Mouse (Mus musculus) liver, embryonic 12.5 days (tissue): Measurements from ENCODE around the gene Spdye4a. TPM values are rescaled to one million over a fixed set of nuclear protein-coding genes. Genes with fewer than 3 reads are reported as not detected.

Experiments used
- ATAC-seq: fragments of 200-750 bp; cut with Nextera tagmentation; 2 replicates; pipeline ENCODE4 v1.8.0; 2017; ENCODE audit warnings: moderate number of reproducible peaks, mild to moderate bottlenecking, moderate library complexity
- H3K27ac ChIP-seq: fragments of 300-500 bp; sonication (generic); 2 replicates; pipeline ENCODE4 v1.5.1; 2016; ENCODE audit warnings: mild to moderate bottlenecking
- H3K27me3 ChIP-seq: fragments of 300-500 bp; sonication (generic); replicated peaks from 2 replicates; pipeline ENCODE4 v1.6.1; 2016; ENCODE audit warnings: mild to moderate bottlenecking, moderate library complexity
- H3K36me3 ChIP-seq: fragments of 300-500 bp; sonication (generic); 2 replicates; pipeline ENCODE4 v1.6.1; 2016; ENCODE audit warnings: mild to moderate bottlenecking, moderate library complexity
- H3K4me1 ChIP-seq: fragments of 300-500 bp; sonication (generic); 2 replicates; pipeline ENCODE4 v1.6.1; 2016
- H3K4me2 ChIP-seq: fragments of 300-500 bp; sonication (generic); 2 replicates; pipeline ENCODE4 v1.6.1; 2016; ENCODE audit warnings: mild to moderate bottlenecking, moderate library complexity
- H3K4me3 ChIP-seq: fragments of 300-500 bp; sonication (generic); 2 replicates; pipeline ENCODE4 v1.5.1; 2016; ENCODE audit warnings: mild to moderate bottlenecking, moderate library complexity
- H3K9ac ChIP-seq: fragments of 300-500 bp; sonication (generic); 2 replicates; pipeline ENCODE4 v1.6.1; 2016; ENCODE audit warnings: mild to moderate bottlenecking, moderate library complexity
- H3K9me3 ChIP-seq: fragments of 300-500 bp; sonication (generic); replicated peaks from 2 replicates; pipeline ENCODE4 v1.6.1; 2016; ENCODE audit warnings: mild to moderate bottlenecking, moderate library complexity
- WGBS: fragments of 180-500 bp; shearing (Covaris S2); methylation state at CpG from one replicate; pipeline ENCODE4 v1.1.7; 2016; ENCODE audit not compliant: insufficient replicate concordance; 5-methylcytosine and 5-hydroxymethylcytosine counted together
- polyA plus RNA-seq: library from polyadenylated mRNA; unstranded; fragments of >200 nt; fragmentation: Nextera tagmentation; extraction: Ambion mirVana; gene quantifications from 2 replicates; pipeline ENCODE4 v1.2.1, GENCODE M21; 2016

Spdye4a gene
- not detected in 2 replicates for polyA plus RNA-seq

DNA sequence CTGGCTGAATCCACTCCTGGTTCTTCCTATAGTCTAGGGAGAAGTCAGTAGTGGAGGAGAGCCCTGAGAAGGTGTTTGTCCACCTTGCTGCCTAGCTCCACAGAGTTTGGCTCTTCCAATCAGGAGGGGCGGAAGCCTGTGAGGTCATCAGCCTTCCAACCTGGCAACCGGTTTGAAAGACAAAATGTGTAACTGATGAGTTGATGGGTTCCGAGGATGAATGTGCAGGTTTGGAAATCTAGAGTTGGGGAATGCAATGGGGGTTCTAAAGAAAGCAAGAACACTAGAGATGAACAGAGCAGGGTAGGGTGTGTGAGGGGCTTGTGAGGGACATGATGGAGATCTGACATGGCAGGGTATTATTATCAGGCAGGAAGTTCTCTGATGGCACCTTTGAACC is at the start of gene Spdye4a:
TSS of gene Spdye4a (minus strand) at position 101 of the 400 bp plus-strand sequence.
- Histone ChIP-seq H3K4me1 (no peaks in the 10 kb centered on the region), H3K4me3 (no peak within 1 kb of the TSS), H3K9ac (no peak within 1 kb of the TSS), H3K27ac (no peak within 1 kb of the TSS), H3K36me3 (no peaks in the 10 kb centered on the region), H3K27me3 (0 out of 2 replicates have a peak, but pooled peaks cover 7% of the 10 kb centered on the region), H3K9me3 (no peaks in the 10 kb centered on the region), H3K4me2 (no peak within 1 kb of the TSS)
- ATAC-seq, result no peak
- WGBS, result 64% methylated on average over 3 of the region's 3 CpGs

DNA sequence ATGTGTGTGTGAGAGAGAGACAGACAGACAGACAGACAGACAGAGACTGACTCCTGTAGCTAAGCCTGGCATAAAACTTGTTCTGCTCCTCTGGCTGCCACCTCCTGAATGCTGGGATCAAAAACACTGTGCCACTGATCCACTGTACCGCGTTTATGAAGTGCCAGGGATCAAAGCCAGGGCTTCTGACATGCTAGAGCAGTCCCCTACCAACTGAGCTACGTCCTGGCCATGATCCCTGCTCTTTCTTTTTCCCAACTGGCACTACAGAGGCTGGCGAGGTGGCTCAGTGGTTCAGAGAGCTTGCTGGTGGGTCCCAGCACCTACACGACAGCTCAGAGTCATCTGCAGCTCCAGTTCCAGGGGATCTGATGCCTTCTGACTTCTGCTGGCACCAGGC is 49.1 kb upstream of the Spdye4a start:
- Histone ChIP-seq H3K4me2 (no peak overlapping the region), H3K36me3 (no peaks in the 10 kb centered on the region), H3K9ac (no peak overlapping the region), H3K4me1 (no peaks in the 10 kb centered on the region), H3K9me3 (no peaks in the 10 kb centered on the region), H3K4me3 (no peak overlapping the region), H3K27ac (no peak overlapping the region), H3K27me3 (peaks cover 65% of the 10 kb centered on the region)
- ATAC-seq, result no peak
- WGBS, result 34% methylated on average over 5 of the region's 5 CpGs

DNA sequence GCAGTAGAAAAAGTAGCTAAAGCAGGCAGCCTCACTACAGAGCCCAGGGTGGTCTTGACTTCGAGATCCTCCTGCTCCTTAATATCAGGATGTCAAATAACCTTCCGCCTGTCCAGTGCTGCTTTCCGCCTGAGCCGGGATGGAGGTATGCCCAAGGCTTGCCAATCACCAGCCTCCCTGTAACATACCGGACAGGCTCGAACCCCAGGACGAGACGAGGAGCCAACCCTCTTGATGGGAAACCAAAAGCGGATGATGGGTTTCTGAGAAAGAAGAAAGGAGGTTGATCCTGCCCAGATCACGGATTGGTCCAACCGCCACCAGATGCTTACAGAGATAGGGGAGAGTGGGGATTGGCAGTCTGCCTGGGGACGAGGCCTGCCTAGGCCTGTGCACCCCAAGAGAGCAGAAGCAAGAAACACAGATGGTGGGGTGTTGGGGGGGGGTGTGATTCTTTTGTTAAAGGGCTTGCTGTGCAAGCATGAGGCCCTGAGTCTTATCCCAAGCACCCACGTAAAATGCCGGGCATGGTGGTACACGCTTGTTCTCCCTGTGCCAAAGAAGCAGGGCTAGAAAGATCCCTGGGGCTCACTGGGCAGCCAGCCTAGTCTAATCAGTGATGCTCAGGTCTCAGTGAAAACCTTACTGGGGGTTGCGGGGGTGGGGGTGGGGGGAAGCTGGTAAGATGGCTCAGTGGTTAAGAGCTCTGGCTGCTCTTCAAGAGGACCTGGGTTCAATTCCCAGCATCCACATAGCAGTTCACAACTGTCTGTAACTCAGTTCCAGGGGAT is 46.0 kb upstream of the Spdye4a start:
- no peak for ATAC-seq

DNA sequence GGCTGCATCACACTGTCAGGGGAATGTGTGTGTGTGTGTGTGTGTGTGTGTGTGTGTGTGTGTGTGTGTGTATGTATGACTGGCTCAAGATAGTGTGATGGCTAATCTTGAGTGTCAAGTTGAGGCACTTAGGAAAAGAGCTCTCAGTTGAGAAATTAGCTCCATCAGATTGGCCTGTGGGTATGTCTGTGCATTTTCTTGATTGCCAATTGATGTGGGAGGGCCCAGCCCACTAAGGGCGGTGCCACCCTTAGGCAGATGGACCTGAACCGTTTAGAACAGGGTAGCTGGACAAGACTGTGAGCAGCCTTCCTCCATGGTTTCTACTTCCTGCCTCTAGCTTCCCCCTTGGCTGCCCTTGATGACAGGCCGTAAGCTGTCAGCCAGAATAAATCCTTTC is 45.4 kb upstream of the Spdye4a start:
- Histone ChIP-seq H3K4me1 (peaks cover 19% of the 10 kb centered on the region), H3K27me3 (peaks cover 67% of the 10 kb centered on the region), H3K9ac (no peak overlapping the region), H3K4me2 (no peak overlapping the region), H3K36me3 (no peaks in the 10 kb centered on the region), H3K9me3 (no peaks in the 10 kb centered on the region), H3K27ac (no peak overlapping the region), H3K4me3 (no peak overlapping the region)
- WGBS, result 45% methylated on average over 3 of the region's 3 CpGs
- ATAC-seq, result no peak

More for the DNA sequence above, 46.0 kb upstream of the Spdye4a start:
- H3K27me3 ChIP-seq, result peaks cover 67% of the 10 kb centered on the region
- no peaks in the 10 kb centered on the region for H3K9me3 ChIP-seq
- no peak overlapping the region for H3K4me2 ChIP-seq
- 76% methylated on average over 16 of the region's 16 CpGs for WGBS
- no peaks in the 10 kb centered on the region for H3K36me3 ChIP-seq
- peaks cover 19% of the 10 kb centered on the region for H3K4me1 ChIP-seq
- no peak overlapping the region for H3K9ac ChIP-seq
- H3K4me3 ChIP-seq, result no peak overlapping the region
- no peak overlapping the region for H3K27ac ChIP-seq

DNA sequence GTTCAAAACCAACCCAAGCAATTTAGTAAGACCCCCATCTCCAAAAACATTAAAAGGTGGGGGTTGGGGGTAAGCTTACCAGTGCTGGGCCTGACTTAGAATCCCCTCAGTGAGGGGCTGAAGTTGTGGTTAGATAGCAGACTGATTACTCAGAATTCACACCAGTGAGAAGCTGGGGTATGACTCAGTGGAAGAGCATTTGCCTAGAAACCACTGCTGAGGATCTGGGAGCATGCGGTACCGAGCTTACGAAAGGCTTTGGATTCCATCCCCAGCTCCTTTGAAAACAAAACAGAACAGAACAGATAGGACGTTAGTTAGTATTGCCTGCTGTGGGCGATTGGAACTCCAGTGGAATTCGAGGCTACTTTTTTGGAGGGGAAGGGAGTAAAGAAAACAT is 45.0 kb upstream of the Spdye4a start:
- no peak overlapping the region for H3K9ac ChIP-seq
- no peaks in the 10 kb centered on the region for H3K9me3 ChIP-seq
- no peak overlapping the region for H3K4me3 ChIP-seq
- H3K27ac ChIP-seq, result no peak overlapping the region
- WGBS, result 60% methylated on average over 6 of the region's 6 CpGs
- H3K4me1 ChIP-seq, result peaks cover 19% of the 10 kb centered on the region
- no peak for ATAC-seq
- no peaks in the 10 kb centered on the region for H3K36me3 ChIP-seq
- peaks cover 66% of the 10 kb centered on the region for H3K27me3 ChIP-seq
- no peak overlapping the region for H3K4me2 ChIP-seq

GRCm38 (mm10) chr5:143270151-143270519 is 43.4 kb upstream of the Spdye4a start:
- peak overlapping the region; percentile 86 for H3K4me2 ChIP-seq
- H3K27me3 ChIP-seq, result peaks cover 55% of the 10 kb centered on the region
- no peak overlapping the region for H3K27ac ChIP-seq
- peak overlapping the region; percentile 72 for H3K4me3 ChIP-seq
- no peaks in the 10 kb centered on the region for H3K9me3 ChIP-seq
- 8% methylated on average over 12 of the region's 12 CpGs for WGBS
- peaks cover 19% of the 10 kb centered on the region for H3K4me1 ChIP-seq
- H3K36me3 ChIP-seq, result no peaks in the 10 kb centered on the region
- H3K9ac ChIP-seq, result peak overlapping the region; percentile 62
- no peak for ATAC-seq

DNA sequence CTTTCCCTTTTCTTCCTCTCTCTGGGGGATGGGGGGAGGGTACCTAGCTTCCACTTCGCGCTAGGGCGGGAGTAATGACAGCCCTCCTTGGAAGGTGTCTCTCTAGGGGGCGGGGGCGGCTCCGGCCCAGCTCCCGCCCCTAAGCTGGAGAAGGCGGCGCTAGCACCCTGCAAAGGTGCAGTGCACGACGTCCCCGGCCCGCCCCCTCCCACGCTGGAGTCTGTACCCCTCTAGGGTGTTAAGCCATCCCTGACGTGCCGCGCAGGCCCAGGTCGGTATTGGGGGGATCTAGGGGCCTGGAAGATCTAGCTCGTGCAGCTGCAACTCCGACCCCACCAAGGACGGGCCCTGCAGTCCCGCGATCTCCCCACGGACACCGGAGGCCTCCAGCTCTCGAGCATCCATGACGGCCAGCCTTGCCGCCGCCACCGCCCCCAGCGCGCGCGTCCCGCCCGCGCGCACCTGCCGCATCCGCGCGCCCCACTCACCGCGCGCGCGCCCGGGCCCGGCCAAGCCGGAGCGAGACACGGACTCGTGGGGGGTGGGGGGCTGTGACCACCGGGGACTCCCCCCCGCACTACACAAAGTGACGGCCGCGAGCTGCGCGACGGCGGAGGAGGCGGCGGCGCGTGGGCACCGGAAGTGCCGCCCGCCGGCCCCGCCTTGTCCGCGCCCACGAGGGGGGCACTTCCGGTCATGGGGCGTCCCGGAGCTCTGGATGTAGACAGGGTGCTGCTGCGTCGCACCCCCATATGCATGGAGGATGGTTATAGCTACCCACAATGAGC is 42.9 kb upstream of the Spdye4a start, which contains the start of gene Zfp316:
TSS of gene Zfp316 (minus strand) at position 660 of the 788 bp plus-strand sequence.
- peak within 1 kb of the TSS; percentile 72 for H3K4me3 ChIP-seq
- 2% methylated on average over 79 of the region's 79 CpGs for WGBS
- H3K4me1 ChIP-seq, result peaks cover 19% of the 10 kb centered on the region
- H3K4me2 ChIP-seq, result peak within 1 kb of the TSS; percentile 86
- ATAC-seq, result peak; percentile 58
- no peaks in the 10 kb centered on the region for H3K36me3 ChIP-seq
- peak within 1 kb of the TSS; percentile 65; the same call in 1 of the 2 replicates for H3K27ac ChIP-seq
- no peaks in the 10 kb centered on the region for H3K9me3 ChIP-seq
- H3K27me3 ChIP-seq, result peaks cover 50% of the 10 kb centered on the region
- peak within 1 kb of the TSS; percentile 62 for H3K9ac ChIP-seq

- Histone ChIP-seq H3K9ac (no peak overlapping the region), H3K4me1 (peaks cover 19% of the 10 kb centered on the region), H3K27ac (no peak overlapping the region), H3K9me3 (no peaks in the 10 kb centered on the region), H3K4me2 (peak overlapping the region; percentile 86), H3K27me3 (peaks cover 50% of the 10 kb centered on the region), H3K36me3 (no peaks in the 10 kb centered on the region), H3K4me3 (peak overlapping the region; percentile 72)
- ATAC-seq, result no peak
- 33% methylated on average over 8 of the region's 8 CpGs for WGBS
These were observed 42.3 kb upstream of the Spdye4a start for GRCm38 (mm10) chr5:143268985-143269362.

- H3K27me3 ChIP-seq, result peaks cover 60% of the 10 kb centered on the region
- 0 out of 2 replicates have a peak, but pooled peaks cover 6% of the 10 kb centered on the region for H3K36me3 ChIP-seq
- H3K27ac ChIP-seq, result no peak overlapping the region
- peaks cover 19% of the 10 kb centered on the region for H3K4me1 ChIP-seq
- no peak overlapping the region for H3K4me2 ChIP-seq
- H3K9ac ChIP-seq, result no peak overlapping the region
- no peak for ATAC-seq
- no peak overlapping the region for H3K4me3 ChIP-seq
- no peaks in the 10 kb centered on the region for H3K9me3 ChIP-seq
- WGBS, result 60% methylated on average over 6 of the region's 6 CpGs
These were observed 40.1 kb upstream of the Spdye4a start for GRCm38 (mm10) chr5:143266794-143267193.

- no peak for ATAC-seq
- no peak overlapping the region for H3K9ac ChIP-seq
These were observed 38.7 kb upstream of the Spdye4a start for GRCm38 (mm10) chr5:143265409-143265808.

GRCm38 (mm10) chr5:143264689-143265088 is 38.0 kb upstream of the Spdye4a start:
- 80% methylated on average over 10 of the region's 10 CpGs for WGBS
- no peak for ATAC-seq
- H3K27me3 ChIP-seq, result peaks cover 47% of the 10 kb centered on the region

More at GRCm38 (mm10) chr5:143265409-143265808, 38.7 kb upstream of the Spdye4a start:
- H3K4me2 ChIP-seq, result no peak overlapping the region
- H3K36me3 ChIP-seq, result 0 out of 2 replicates have a peak, but pooled peaks cover 6% of the 10 kb centered on the region
- no peaks in the 10 kb centered on the region for H3K9me3 ChIP-seq
- WGBS, result 39% methylated on average over 1 of the region's 1 CpGs
- no peak overlapping the region for H3K4me3 ChIP-seq
- H3K4me1 ChIP-seq, result peaks cover 16% of the 10 kb centered on the region
- H3K27ac ChIP-seq, result no peak overlapping the region
- peaks cover 48% of the 10 kb centered on the region for H3K27me3 ChIP-seq

DNA sequence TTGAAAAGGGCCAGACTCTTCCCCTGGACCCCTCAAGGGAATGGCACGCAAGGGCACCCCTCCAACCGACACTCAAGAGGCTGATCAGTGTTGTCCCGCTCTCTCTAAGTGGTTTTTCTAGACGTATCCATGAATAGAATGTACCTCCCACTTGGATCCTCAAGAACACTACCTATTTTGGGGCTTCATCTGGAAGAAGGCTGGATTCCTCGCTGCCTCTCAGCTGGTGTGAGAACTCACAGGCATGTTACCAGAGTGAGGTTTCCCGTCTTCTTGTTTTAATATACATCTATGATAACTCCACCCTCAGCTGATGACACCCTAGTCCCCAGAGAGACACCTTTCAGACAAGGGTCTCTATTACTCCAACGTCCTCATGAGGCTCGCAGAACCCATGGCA is 34.9 kb upstream of the Spdye4a start:
- no peak overlapping the region for H3K27ac ChIP-seq
- H3K9me3 ChIP-seq, result no peaks in the 10 kb centered on the region
- H3K4me1 ChIP-seq, result no peaks in the 10 kb centered on the region
- 75% methylated on average over 8 of the region's 8 CpGs for WGBS
- H3K27me3 ChIP-seq, result peaks cover 50% of the 10 kb centered on the region
- H3K9ac ChIP-seq, result no peak overlapping the region
- no peak for ATAC-seq
- H3K4me3 ChIP-seq, result no peak overlapping the region
- H3K36me3 ChIP-seq, result 0 out of 2 replicates have a peak, but pooled peaks cover 6% of the 10 kb centered on the region
- H3K4me2 ChIP-seq, result no peak overlapping the region

More at GRCm38 (mm10) chr5:143264689-143265088, 38.0 kb upstream of the Spdye4a start:
- H3K36me3 ChIP-seq, result 0 out of 2 replicates have a peak, but pooled peaks cover 6% of the 10 kb centered on the region
- no peak overlapping the region for H3K27ac ChIP-seq
- peaks cover 9% of the 10 kb centered on the region for H3K4me1 ChIP-seq
- no peaks in the 10 kb centered on the region for H3K9me3 ChIP-seq
- H3K9ac ChIP-seq, result no peak overlapping the region
- no peak overlapping the region for H3K4me2 ChIP-seq
- H3K4me3 ChIP-seq, result no peak overlapping the region
